Mouse (Mus musculus): Measurements from ENCODE around the gene Msto1. TPM values are rescaled to one million over a fixed set of nuclear protein-coding genes. Genes with fewer than 3 reads are reported as not detected.
A peak's percentile ranks its signal among the peaks of the same experiment; 100 is the strongest.
"Not testable (repeated sequence)": the region's sequence is repeated elsewhere in the genome, so short reads cannot be mapped to it uniquely, and the experiment has no call there.

Msto1 gene
- 53.5 and 54.2 TPM in 2 replicates for polyA plus RNA-seq (2014; fragmentation: Nextera tagmentation; extraction: Ambion mirVana)

DNA sequence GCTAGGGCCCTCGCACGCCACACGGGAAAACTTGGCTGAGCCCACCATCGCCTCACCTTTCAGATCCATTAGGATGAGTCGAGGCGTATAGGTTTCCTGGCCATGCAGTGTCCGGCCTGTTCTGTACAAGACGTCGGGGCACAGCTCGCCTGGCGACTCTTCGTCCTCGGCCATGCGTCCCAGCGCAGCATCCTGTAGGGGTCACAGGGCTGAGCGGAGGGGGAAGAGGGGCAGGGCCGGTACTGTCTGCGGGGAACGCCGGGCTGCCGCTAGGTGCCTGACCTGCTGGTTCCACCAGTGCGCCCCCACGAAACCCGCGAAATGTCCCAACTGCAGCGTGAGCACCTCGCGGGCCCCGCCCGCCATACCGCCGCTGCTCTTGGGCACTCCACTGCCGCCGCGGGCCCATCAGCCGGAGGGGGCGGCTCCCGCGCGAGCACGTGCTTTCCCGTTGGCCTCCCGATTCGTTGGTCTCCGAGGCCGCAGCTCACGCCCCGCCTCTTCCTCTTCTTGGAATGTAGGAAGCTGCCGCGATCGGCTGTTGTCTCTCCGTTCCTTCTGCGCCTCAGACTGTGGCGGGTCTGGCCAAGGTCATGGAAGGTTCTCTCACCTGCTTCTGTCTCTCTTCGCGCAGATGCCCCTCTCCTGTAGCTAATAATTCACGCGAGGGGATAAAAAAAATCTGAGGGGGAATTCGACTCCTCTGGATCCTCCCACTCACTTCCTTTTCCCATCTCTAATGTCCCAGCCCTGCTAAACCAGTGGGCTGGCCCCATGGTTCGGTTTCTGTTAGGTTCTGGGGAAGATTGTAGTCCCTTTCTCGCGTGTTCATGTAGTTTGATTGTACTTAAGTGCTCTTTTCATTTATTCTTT lies at the start of gene Msto1:
Gene Msto1 (minus strand): TSS at position 489 of the 873 bp plus-strand sequence.
- Histone ChIP-seq H3K4me2 (ENCODE audit: low read depth, low read length, severe bottlenecking) (peak within 1 kb of the TSS; percentile 88), H3K4me3 (ENCODE audit: low read depth, low read length) (peak within 1 kb of the TSS; percentile 68), H3K9ac (ENCODE audit: low read length) (peak within 1 kb of the TSS; percentile 80), H3K27ac (ENCODE audit: low read depth, low read length) (peak within 1 kb of the TSS; percentile 48; the same call in 1 of the 2 replicates), H3K9me3 (ENCODE audit: control insufficient read depth, low read length) (no peaks in the 10 kb centered on the region), H3K4me1 (replicated peaks; ENCODE audit: control insufficient read depth, insufficient read depth, low read length) (no peaks in the 10 kb centered on the region; the same call in 1 of the 2 replicates), H3K36me3 (ENCODE audit: control insufficient read depth, insufficient read depth, low read length) (peaks cover 11% of the 10 kb centered on the region; the same call in 1 of the 2 replicates), H3K27me3 (ENCODE audit: control insufficient read depth, insufficient read depth, low read length) (no peaks in the 10 kb centered on the region)
- under 1% methylated on average over 44 of the region's 62 CpGs for WGBS
- DNase-seq (ENCODE audit: low spot score) = peak; percentile 94
- ATAC-seq (replicated peaks; ENCODE audit: low FRiP score) = peak; percentile 96

DNA sequence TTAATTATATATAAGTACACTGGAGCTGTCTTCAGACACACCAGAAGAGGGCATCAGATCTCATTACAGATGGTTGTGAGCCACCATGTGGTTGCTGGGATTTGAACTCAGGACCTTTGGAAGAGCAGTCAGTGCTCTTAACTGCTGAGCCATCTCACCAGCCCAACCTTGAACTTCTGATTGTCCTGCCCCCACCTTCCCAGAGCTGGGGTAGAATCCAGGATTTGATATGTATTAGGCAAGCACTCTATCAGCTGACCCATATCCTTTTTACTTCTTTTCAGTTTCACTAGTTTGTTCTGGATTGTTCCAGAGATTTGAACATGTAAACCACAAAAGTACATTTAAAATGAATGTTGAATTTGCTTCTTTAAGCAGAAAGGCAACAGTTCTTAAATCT lies 49.4 kb upstream of the Msto1 start:
- not testable (repeated sequence) for H3K9me3 ChIP-seq (ENCODE audit: control insufficient read depth, low read length); H3K4me2 ChIP-seq (ENCODE audit: low read depth, low read length, severe bottlenecking); ATAC-seq (replicated peaks; ENCODE audit: low FRiP score); H3K9ac ChIP-seq (ENCODE audit: low read length); H3K4me3 ChIP-seq (ENCODE audit: low read depth, low read length); H3K4me1 ChIP-seq (replicated peaks; ENCODE audit: control insufficient read depth, insufficient read depth, low read length); H3K27ac ChIP-seq (ENCODE audit: low read depth, low read length); H3K27me3 ChIP-seq (ENCODE audit: control insufficient read depth, insufficient read depth, low read length); H3K36me3 ChIP-seq (ENCODE audit: control insufficient read depth, insufficient read depth, low read length); DNase-seq (ENCODE audit: low spot score)

DNA sequence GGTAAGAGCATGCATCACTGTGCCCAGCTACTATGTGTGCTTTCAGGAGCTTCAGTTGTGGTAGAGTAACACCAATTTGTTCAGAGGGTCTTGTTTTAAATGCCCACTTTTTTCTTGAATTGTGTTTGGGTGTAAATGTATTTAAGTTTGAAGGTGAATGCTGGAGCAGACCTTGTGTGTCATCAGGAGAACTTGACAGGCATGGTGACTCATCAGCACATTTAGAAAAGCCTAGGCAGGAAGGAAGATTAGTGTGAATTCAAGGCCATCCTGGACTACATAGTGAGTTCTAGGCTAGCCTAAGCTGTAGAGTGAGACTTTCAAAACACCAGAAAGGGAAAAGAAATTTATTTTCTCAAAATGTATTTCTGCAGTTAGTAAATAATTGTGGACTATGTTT lies 39.9 kb upstream of the Msto1 start:
- Histone ChIP-seq H3K27ac (ENCODE audit: low read depth, low read length) (no peak overlapping the region), H3K4me3 (ENCODE audit: low read depth, low read length) (no peak overlapping the region), H3K4me1 (replicated peaks; ENCODE audit: control insufficient read depth, insufficient read depth, low read length) (no peaks in the 10 kb centered on the region), H3K4me2 (ENCODE audit: low read depth, low read length, severe bottlenecking) (no peak overlapping the region), H3K9me3 (ENCODE audit: control insufficient read depth, low read length) (no peaks in the 10 kb centered on the region), H3K36me3 (ENCODE audit: control insufficient read depth, insufficient read depth, low read length) (no peaks in the 10 kb centered on the region), H3K27me3 (ENCODE audit: control insufficient read depth, insufficient read depth, low read length) (no peaks in the 10 kb centered on the region), H3K9ac (ENCODE audit: low read length) (no peak overlapping the region)
- no peak for DNase-seq (ENCODE audit: low spot score)
- ATAC-seq (replicated peaks; ENCODE audit: low FRiP score) = no peak

DNA sequence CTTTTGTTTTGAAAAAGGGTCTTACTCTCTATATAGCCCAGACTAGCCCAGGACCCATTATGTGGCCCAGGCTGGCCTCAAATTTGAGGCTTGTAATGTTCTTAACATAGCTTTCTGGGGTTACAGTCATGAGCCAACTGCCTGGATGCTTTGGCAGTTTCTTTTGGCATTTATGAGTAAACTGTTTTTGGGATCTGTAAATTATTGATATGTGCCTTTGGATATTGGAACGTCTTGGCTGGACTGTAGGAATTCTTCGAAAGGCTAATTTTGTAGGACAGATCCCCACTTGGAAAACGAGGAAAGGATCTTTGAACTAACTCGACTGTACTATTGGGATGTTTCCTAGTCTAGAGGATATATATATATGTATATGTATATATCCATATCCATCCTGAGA lies 39.4 kb upstream of the Msto1 start:
- Histone ChIP-seq H3K27me3 (ENCODE audit: control insufficient read depth, insufficient read depth, low read length) (no peaks in the 10 kb centered on the region), H3K36me3 (ENCODE audit: control insufficient read depth, insufficient read depth, low read length) (no peaks in the 10 kb centered on the region), H3K27ac (ENCODE audit: low read depth, low read length) (no peak overlapping the region), H3K9ac (ENCODE audit: low read length) (no peak overlapping the region), H3K4me1 (replicated peaks; ENCODE audit: control insufficient read depth, insufficient read depth, low read length) (peaks cover 3% of the 10 kb centered on the region; the same call in 1 of the 2 replicates), H3K4me2 (ENCODE audit: low read depth, low read length, severe bottlenecking) (no peak overlapping the region), H3K9me3 (ENCODE audit: control insufficient read depth, low read length) (no peaks in the 10 kb centered on the region), H3K4me3 (ENCODE audit: low read depth, low read length) (no peak overlapping the region)
- DNase-seq (ENCODE audit: low spot score) (no peak), ATAC-seq (replicated peaks; ENCODE audit: low FRiP score) (no peak)
- 88% methylated on average over 4 of the region's 4 CpGs for WGBS

DNA sequence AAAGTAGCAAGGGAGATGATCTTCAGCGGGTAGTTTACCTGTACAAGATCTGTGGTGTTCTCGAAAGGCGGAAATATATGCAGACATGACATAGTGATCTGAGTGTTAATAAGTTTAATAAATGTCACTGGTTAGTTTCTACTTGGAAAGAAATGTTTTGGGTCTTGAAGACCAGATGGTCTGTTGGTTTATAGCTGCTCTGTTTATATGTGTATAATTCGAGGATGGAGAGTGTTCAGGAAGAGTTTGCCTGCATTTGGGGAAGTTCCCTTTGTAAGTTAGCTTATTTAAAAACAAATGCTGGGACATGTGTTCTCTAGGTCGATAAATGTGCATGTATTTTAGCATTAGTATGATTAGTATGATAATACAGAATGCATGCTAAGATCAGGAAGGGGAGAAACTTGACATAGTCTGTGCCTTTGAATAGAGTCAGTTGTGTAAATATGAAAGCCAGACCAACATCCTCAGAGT lies 37.6 kb upstream of the Msto1 start:
- Histone ChIP-seq H3K27ac (ENCODE audit: low read depth, low read length) (peak overlapping the region; percentile 99), H3K4me3 (ENCODE audit: low read depth, low read length) (peak overlapping the region; percentile 82), H3K9me3 (ENCODE audit: control insufficient read depth, low read length) (no peaks in the 10 kb centered on the region), H3K36me3 (ENCODE audit: control insufficient read depth, insufficient read depth, low read length) (no peaks in the 10 kb centered on the region), H3K27me3 (ENCODE audit: control insufficient read depth, insufficient read depth, low read length) (no peaks in the 10 kb centered on the region), H3K9ac (ENCODE audit: low read length) (peak overlapping the region; percentile 91), H3K4me2 (ENCODE audit: low read depth, low read length, severe bottlenecking) (peak overlapping the region; percentile 64), H3K4me1 (replicated peaks; ENCODE audit: control insufficient read depth, insufficient read depth, low read length) (peaks cover 4% of the 10 kb centered on the region; the same call in 1 of the 2 replicates)
- WGBS = 5% methylated on average over 5 of the region's 5 CpGs
- ATAC-seq (replicated peaks; ENCODE audit: low FRiP score) = no peak
- DNase-seq (ENCODE audit: low spot score) = no peak

DNA sequence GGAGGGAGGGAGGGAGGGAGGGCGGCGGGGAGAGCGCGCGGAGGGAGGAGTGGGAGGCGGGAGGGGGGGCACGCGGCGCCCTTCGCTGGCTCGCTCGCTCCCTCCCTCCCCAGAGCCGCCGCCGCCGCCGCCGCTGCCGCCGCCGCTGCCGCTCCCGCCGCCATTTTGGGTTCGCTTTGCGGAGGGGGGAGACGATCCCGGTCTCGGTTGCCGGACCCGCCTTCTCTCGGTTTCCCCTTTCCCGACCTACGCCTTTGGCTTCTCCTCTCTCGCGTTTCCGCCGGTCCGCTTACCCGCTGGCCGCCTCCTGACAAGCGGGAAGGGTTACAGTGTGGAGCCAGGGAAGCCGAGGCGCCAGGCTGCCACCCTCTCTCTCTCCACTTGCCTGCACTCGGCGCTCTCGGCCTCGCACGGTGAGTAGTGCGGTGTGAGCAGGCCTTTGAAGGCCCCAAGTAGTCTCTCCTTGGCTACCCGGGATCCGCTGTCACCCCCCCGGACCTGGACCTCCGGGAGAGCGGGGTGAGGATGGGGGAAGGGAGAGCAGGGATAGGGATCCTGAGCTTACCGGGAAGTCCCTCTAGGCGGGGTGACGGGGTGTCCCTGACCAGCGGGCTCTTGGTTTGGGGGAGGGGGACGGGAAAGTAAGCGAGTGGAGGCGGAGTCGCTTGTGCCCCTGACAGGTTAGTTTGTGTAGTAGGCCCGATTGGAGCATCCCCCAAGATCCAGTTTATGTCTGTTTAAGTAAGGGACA lies 37.0 kb upstream of the Msto1 start, which contains the start of the genes Ash1l and Dap3:
Gene Ash1l (plus strand): TSS at position 47 of the 751 bp plus-strand sequence.
Gene Dap3 (minus strand): TSS at position 606 of the 751 bp plus-strand sequence.
- H3K9me3 ChIP-seq (ENCODE audit: control insufficient read depth, low read length) = no peaks in the 10 kb centered on the region
- H3K27ac ChIP-seq (ENCODE audit: low read depth, low read length) = peak within 1 kb of the TSS; percentile 99
- peak within 1 kb of the TSS; percentile 91 for H3K9ac ChIP-seq (ENCODE audit: low read length)
- ATAC-seq (replicated peaks; ENCODE audit: low FRiP score) (peak; percentile 82), DNase-seq (ENCODE audit: low spot score) (peak; percentile 87)
- H3K27me3 ChIP-seq (ENCODE audit: control insufficient read depth, insufficient read depth, low read length) = no peaks in the 10 kb centered on the region
- H3K4me1 ChIP-seq (replicated peaks; ENCODE audit: control insufficient read depth, insufficient read depth, low read length) = peaks cover 4% of the 10 kb centered on the region; the same call in 1 of the 2 replicates
- WGBS = under 1% methylated on average over 39 of the region's 64 CpGs
- peak within 1 kb of the TSS; percentile 64 for H3K4me2 ChIP-seq (ENCODE audit: low read depth, low read length, severe bottlenecking)
- peak within 1 kb of the TSS; percentile 82 for H3K4me3 ChIP-seq (ENCODE audit: low read depth, low read length)
- H3K36me3 ChIP-seq (ENCODE audit: control insufficient read depth, insufficient read depth, low read length) = no peaks in the 10 kb centered on the region

DNA sequence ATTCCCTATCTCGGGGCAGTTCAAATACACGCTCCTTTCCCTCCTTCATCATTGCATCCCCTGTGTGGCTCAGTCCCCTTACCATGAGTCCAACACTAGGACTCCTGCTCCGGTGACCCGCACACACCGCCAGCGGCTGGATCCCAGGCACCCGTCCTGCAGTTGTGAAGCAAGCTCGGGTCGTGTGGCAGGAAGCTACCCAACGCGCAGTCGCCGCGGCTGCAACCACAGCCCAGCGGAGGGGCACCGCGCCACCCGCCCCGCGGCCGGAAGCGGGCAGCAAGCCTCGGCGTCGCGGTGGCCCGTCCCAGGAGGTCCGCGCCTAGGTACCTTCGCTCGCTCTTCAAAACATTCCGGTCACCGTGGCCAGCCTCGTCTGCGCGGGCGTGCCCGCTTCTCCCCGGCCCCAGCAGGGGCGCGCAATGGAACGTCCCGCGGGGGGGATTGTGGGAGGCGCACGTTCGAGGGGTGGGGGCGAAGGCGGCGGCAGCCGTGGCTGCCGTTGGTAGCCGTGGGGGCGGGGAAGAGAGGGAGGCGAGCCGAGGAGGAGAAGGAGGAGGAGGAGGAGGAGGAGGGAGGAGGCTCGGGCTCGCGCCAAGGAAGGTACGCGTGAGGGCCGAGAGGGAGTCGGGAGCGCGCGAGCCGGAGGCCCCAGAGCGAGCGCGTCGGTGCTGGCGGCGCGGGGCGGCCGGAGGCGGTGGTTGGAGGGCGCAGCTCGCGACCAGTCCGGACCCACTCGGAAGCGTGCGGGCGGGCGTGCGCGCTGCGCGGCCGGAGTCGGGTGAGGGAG lies 36.2 kb upstream of the Msto1 start:
- H3K9me3 ChIP-seq (ENCODE audit: control insufficient read depth, low read length) = no peaks in the 10 kb centered on the region
- peak overlapping the region; percentile 64 for H3K4me2 ChIP-seq (ENCODE audit: low read depth, low read length, severe bottlenecking)
- under 1% methylated on average over 66 of the region's 92 CpGs for WGBS
- H3K36me3 ChIP-seq (ENCODE audit: control insufficient read depth, insufficient read depth, low read length) = no peaks in the 10 kb centered on the region
- H3K27me3 ChIP-seq (ENCODE audit: control insufficient read depth, insufficient read depth, low read length) = no peaks in the 10 kb centered on the region
- peak overlapping the region; percentile 91 for H3K9ac ChIP-seq (ENCODE audit: low read length)
- peak; percentile 96 for DNase-seq (ENCODE audit: low spot score)
- H3K4me1 ChIP-seq (replicated peaks; ENCODE audit: control insufficient read depth, insufficient read depth, low read length) = peaks cover 4% of the 10 kb centered on the region; the same call in 1 of the 2 replicates
- peak; percentile 93 for ATAC-seq (replicated peaks; ENCODE audit: low FRiP score)
- H3K27ac ChIP-seq (ENCODE audit: low read depth, low read length) = peak overlapping the region; percentile 99
- H3K4me3 ChIP-seq (ENCODE audit: low read depth, low read length) = peak overlapping the region; percentile 82

DNA sequence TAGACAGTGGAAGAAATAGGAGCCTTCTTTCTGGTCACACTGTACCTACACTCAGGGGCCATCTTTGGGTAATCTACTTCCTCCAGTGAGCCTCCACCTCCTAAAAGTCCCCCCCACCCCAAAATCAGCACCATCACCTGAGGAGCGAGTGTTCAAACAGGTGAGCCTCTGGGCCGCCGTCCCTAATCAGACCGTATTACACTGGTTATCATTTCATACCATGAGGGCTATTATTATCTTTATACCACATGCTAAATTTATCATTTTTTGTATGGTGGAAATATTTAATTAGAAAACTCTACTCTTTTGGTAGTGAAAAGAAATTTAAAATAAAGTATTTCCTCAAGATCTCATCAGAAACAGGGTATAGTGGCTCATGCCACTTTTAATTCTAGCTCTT lies 30.3 kb upstream of the Msto1 start:
- Histone ChIP-seq H3K9me3 (ENCODE audit: control insufficient read depth, low read length) (no peaks in the 10 kb centered on the region), H3K27me3 (ENCODE audit: control insufficient read depth, insufficient read depth, low read length) (no peaks in the 10 kb centered on the region), H3K4me2 (ENCODE audit: low read depth, low read length, severe bottlenecking) (no peak overlapping the region), H3K4me1 (replicated peaks; ENCODE audit: control insufficient read depth, insufficient read depth, low read length) (peaks cover 4% of the 10 kb centered on the region; the same call in 1 of the 2 replicates), H3K4me3 (ENCODE audit: low read depth, low read length) (no peak overlapping the region), H3K9ac (ENCODE audit: low read length) (no peak overlapping the region), H3K27ac (ENCODE audit: low read depth, low read length) (no peak overlapping the region), H3K36me3 (ENCODE audit: control insufficient read depth, insufficient read depth, low read length) (peaks cover 9% of the 10 kb centered on the region; the same call in 1 of the 2 replicates)
- no peak for ATAC-seq (replicated peaks; ENCODE audit: low FRiP score)
- no peak for DNase-seq (ENCODE audit: low spot score)
- 95% methylated on average over 4 of the region's 4 CpGs for WGBS
